Mouse (Mus musculus): ENCODE data around the gene Tapt1. TPM values are rescaled to one million over a fixed set of nuclear protein-coding genes. Genes with fewer than 3 reads are reported as not detected.

Gene Tapt1
- polyA plus RNA-seq, 1 experiment: 4.2 TPM

DNA sequence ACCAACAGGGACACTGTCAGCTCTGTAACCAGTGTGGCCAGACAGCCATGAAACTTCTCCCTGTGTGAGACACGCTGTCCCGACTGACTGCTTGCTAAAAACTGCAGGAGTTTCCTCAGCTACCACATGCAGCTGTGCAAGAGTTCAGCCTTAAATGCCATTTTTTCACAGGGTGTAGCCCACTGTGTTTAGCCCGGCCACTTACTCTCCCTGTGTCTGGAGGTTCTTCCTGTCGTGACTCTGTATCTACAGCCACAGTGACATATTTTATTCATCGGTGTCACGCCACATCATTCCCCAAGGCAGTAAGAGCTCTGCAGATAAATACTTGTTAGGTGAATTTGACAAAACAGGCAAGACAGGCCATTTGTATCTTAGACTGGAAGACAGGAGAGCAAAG is 59.6 kb downstream of the Tapt1 start:
- no peak overlapping the region for H3K4me3 ChIP-seq (replicated peaks)
- no peaks in the 10 kb centered on the region for H3K9me3 ChIP-seq
- TF ChIP-seq GATA1 (IDR thresholded peaks at IDR 0.05; ENCODE audit: borderline replicate concordance, low read length) (no peak), FLI1 (IDR thresholded peaks at IDR 0.05; ENCODE audit: low read length) (no peak)
- H3K36me3 ChIP-seq (replicated peaks; ENCODE audit: low read length): peaks cover 11% of the 10 kb centered on the region
- H3K4me1 ChIP-seq: peaks cover 11% of the 10 kb centered on the region
- no peaks in the 10 kb centered on the region for H3K27me3 ChIP-seq (replicated peaks)

DNA sequence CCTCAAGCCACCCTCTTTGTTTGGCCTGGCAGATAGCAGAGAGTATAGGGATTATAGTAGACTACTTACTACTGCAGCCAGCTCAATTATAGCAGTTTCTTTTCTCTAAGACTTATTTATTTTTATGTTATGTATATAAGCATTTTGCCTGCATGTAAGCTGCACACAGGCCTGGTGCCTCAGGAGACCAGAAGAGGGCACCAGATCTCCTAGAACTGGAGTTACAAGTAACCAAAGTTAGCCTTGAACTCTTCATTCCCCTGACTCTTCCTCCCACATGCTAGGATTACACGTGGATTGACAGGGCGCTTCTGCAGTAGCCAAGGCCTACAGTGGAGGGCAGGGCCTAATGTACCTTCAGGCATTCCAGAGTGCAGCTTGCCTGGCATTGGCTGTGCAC is 60.6 kb downstream of the Tapt1 start:
- peaks cover 1% of the 10 kb centered on the region for H3K36me3 ChIP-seq (replicated peaks; ENCODE audit: low read length)
- no peaks in the 10 kb centered on the region for H3K27me3 ChIP-seq (replicated peaks)
- no peaks in the 10 kb centered on the region for H3K9me3 ChIP-seq
- TF ChIP-seq GATA1 (IDR thresholded peaks at IDR 0.05; ENCODE audit: borderline replicate concordance, low read length) (no peak), FLI1 (IDR thresholded peaks at IDR 0.05; ENCODE audit: low read length) (no peak)
- H3K4me3 ChIP-seq (replicated peaks): peak overlapping the region; percentile 17
- peaks cover 11% of the 10 kb centered on the region for H3K4me1 ChIP-seq

GRCm38 (mm10) chr5:44164233-44164776 is 62.1 kb downstream of the Tapt1 start:
- H3K9me3 ChIP-seq: no peaks in the 10 kb centered on the region
- no peak for TF ChIP-seq GATA1 (IDR thresholded peaks at IDR 0.05; ENCODE audit: borderline replicate concordance, low read length)
- no peak for TF ChIP-seq FLI1 (IDR thresholded peaks at IDR 0.05; ENCODE audit: low read length)
- H3K27me3 ChIP-seq (replicated peaks): no peaks in the 10 kb centered on the region
- peaks cover 11% of the 10 kb centered on the region for H3K4me1 ChIP-seq
- H3K36me3 ChIP-seq (replicated peaks; ENCODE audit: low read length): no peaks in the 10 kb centered on the region
- H3K4me3 ChIP-seq (replicated peaks): no peak overlapping the region

- Histone ChIP-seq H3K27me3 (replicated peaks) (no peaks in the 10 kb centered on the region), H3K36me3 (replicated peaks; ENCODE audit: low read length) (no peaks in the 10 kb centered on the region), H3K4me3 (replicated peaks) (no peak overlapping the region), H3K4me1 (peaks cover 11% of the 10 kb centered on the region), H3K9me3 (no peaks in the 10 kb centered on the region)
- TF ChIP-seq FLI1 (IDR thresholded peaks at IDR 0.05; ENCODE audit: low read length) (no peak), GATA1 (IDR thresholded peaks at IDR 0.05; ENCODE audit: borderline replicate concordance, low read length) (no peak)
These were observed 63.1 kb downstream of the Tapt1 start for GRCm38 (mm10) chr5:44163318-44163717.

DNA sequence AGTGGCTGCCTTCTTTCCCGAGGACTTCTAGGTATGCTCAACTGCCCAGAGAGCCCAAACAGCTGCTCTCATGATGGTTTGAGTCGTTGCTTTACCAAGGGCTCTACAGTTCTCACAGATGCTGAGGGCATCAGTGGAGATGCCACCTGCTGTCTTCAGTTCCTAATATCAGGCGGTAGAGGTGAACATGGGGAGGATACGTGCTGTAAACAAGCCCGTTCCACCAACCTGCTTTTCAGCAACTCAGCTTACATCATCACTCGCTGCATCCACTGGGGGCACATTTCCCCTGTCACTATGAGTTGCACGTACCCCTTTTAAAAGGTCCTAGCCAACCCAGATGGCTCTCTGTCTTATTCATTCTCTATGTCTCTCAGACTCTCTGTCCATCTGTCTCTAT is 63.6 kb downstream of the Tapt1 start:
- Histone ChIP-seq H3K4me3 (replicated peaks) (no peak overlapping the region), H3K9me3 (no peaks in the 10 kb centered on the region), H3K4me1 (peaks cover 11% of the 10 kb centered on the region), H3K36me3 (replicated peaks; ENCODE audit: low read length) (no peaks in the 10 kb centered on the region), H3K27me3 (replicated peaks) (no peaks in the 10 kb centered on the region)
- no peak for TF ChIP-seq FLI1 (IDR thresholded peaks at IDR 0.05; ENCODE audit: low read length)
- TF ChIP-seq GATA1 (IDR thresholded peaks at IDR 0.05; ENCODE audit: borderline replicate concordance, low read length): no peak

DNA sequence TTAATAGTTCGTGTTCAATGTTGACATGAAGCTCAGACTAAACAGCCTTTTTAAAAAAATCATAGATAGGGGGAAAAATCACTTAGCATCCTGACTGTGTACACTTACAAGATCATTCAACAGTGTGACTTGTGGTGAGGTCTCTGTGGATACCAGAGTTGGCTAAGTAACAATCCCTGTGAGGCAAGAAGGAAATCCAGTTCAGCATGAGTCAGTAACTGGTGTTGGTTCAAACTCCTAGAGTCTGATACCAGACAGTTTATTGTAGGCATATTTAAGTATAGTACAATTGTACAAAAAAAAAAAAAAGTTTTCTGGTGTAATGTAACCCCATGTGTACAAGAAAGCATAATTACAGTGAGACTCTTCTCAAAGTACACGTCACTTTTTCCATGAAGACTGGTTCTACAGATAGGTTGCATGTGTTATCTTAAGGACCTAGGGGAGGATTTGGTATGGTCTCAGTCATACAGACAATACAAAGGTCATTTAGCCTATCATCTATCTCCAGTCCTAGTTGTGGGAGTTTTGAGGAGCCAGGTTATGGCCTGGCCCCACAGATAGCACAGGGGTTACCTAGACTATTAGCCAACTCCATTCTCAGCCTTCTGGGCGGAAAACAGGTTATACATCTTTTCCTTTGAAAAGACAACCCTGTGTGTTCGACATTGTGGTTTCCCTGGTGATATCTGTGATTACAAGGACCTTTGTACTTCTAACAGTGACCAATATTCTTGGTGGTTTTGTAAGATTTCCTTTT is 66.6 kb downstream of the Tapt1 start:
- Histone ChIP-seq H3K4me3 (replicated peaks) (no peak overlapping the region), H3K27me3 (replicated peaks) (peaks cover 3% of the 10 kb centered on the region), H3K4me1 (0 out of 2 replicates have a peak, but pooled peaks cover 3% of the 10 kb centered on the region), H3K9me3 (0 out of 2 replicates have a peak, but pooled peaks cover 5% of the 10 kb centered on the region), H3K36me3 (replicated peaks; ENCODE audit: low read length) (no peaks in the 10 kb centered on the region)
- TF ChIP-seq FLI1 (IDR thresholded peaks at IDR 0.05; ENCODE audit: low read length) (no peak), GATA1 (IDR thresholded peaks at IDR 0.05; ENCODE audit: borderline replicate concordance, low read length) (no peak)

DNA sequence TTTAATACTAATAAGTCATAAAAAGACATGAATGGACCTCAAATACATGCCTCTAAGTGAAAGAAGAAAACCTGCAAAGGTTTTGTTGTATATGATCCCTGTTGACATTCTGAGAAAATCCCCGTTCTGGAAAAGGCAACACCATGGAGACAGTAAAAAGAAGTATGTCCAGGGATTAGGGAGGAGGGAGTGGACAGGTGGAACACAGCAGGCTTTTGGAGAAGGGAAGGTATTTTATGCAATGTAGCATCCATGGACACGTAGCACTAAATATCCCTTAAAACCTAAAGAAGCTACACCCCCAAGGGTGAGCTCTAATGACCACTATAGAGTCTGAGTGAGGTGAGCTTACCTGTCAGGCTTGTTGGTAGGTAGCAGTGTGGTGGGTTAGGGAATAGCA is 67.2 kb downstream of the Tapt1 start:
- Histone ChIP-seq H3K9me3 (0 out of 2 replicates have a peak, but pooled peaks cover 5% of the 10 kb centered on the region), H3K4me3 (replicated peaks) (no peak overlapping the region), H3K4me1 (no peaks in the 10 kb centered on the region), H3K27me3 (replicated peaks) (peaks cover 3% of the 10 kb centered on the region), H3K36me3 (replicated peaks; ENCODE audit: low read length) (no peaks in the 10 kb centered on the region)
- TF ChIP-seq GATA1 (IDR thresholded peaks at IDR 0.05; ENCODE audit: borderline replicate concordance, low read length) (no peak), FLI1 (IDR thresholded peaks at IDR 0.05; ENCODE audit: low read length) (no peak)

- H3K4me1 ChIP-seq: no peaks in the 10 kb centered on the region
- 0 out of 2 replicates have a peak, but pooled peaks cover 9% of the 10 kb centered on the region for H3K9me3 ChIP-seq
- TF ChIP-seq GATA1 (IDR thresholded peaks at IDR 0.05; ENCODE audit: borderline replicate concordance, low read length) (no peak), FLI1 (IDR thresholded peaks at IDR 0.05; ENCODE audit: low read length) (no peak)
- peaks cover 3% of the 10 kb centered on the region for H3K27me3 ChIP-seq (replicated peaks)
- H3K36me3 ChIP-seq (replicated peaks; ENCODE audit: low read length): no peaks in the 10 kb centered on the region
- H3K4me3 ChIP-seq (replicated peaks): no peak overlapping the region
These were observed 68.0 kb downstream of the Tapt1 start for GRCm38 (mm10) chr5:44158458-44158857.

- Histone ChIP-seq H3K4me1 (no peaks in the 10 kb centered on the region), H3K9me3 (0 out of 2 replicates have a peak, but pooled peaks cover 9% of the 10 kb centered on the region), H3K36me3 (replicated peaks; ENCODE audit: low read length) (no peaks in the 10 kb centered on the region), H3K27me3 (replicated peaks) (peaks cover 3% of the 10 kb centered on the region), H3K4me3 (replicated peaks) (no peak overlapping the region)
- TF ChIP-seq GATA1 (IDR thresholded peaks at IDR 0.05; ENCODE audit: borderline replicate concordance, low read length): no peak
- TF ChIP-seq FLI1 (IDR thresholded peaks at IDR 0.05; ENCODE audit: low read length): no peak
These were observed 68.7 kb downstream of the Tapt1 start for GRCm38 (mm10) chr5:44157760-44158159.

- no peaks in the 10 kb centered on the region for H3K4me1 ChIP-seq
- TF ChIP-seq FLI1 (IDR thresholded peaks at IDR 0.05; ENCODE audit: low read length) (no peak), GATA1 (IDR thresholded peaks at IDR 0.05; ENCODE audit: borderline replicate concordance, low read length) (no peak)
- no peaks in the 10 kb centered on the region for H3K36me3 ChIP-seq (replicated peaks; ENCODE audit: low read length)
- H3K9me3 ChIP-seq: peaks cover 38% of the 10 kb centered on the region
- no peak overlapping the region for H3K4me3 ChIP-seq (replicated peaks)
- peaks cover 4% of the 10 kb centered on the region for H3K27me3 ChIP-seq (replicated peaks)
These were observed 73.4 kb downstream of the Tapt1 start for GRCm38 (mm10) chr5:44153050-44153449.
